Mouse (Mus musculus) c-Kit-positive CD71-positive TER-119-positive erythroid progenitor cells, embryonic 14.5 days (primary cell): ENCODE data around the gene Grm7.

Source experiments
- DNase-seq: peaks from one replicate; pipeline ENCODE4 v3.0.0-alpha.2; 2013; ENCODE audit warnings: low spot score

The Grm7 gene

DNA sequence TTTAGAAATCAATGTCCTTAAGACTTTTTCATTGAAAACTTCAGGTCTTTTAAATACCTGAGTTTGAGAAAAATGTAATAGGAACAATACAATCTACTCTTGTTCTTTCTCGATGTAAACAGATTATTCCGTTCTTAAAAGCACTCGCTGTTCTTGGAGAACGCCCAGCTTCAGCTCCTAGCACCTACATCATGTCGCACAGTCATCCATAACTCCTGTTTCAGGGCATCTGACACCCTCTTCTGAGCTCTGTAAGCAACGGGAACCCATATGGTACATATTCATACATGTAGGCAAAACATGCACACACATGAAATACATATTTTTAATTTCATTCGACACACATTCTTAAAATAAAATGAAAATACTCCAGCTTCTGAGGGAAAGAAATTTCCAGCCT is 916.0 kb downstream of the Grm7 start:
- no peak for DNase-seq

DNA sequence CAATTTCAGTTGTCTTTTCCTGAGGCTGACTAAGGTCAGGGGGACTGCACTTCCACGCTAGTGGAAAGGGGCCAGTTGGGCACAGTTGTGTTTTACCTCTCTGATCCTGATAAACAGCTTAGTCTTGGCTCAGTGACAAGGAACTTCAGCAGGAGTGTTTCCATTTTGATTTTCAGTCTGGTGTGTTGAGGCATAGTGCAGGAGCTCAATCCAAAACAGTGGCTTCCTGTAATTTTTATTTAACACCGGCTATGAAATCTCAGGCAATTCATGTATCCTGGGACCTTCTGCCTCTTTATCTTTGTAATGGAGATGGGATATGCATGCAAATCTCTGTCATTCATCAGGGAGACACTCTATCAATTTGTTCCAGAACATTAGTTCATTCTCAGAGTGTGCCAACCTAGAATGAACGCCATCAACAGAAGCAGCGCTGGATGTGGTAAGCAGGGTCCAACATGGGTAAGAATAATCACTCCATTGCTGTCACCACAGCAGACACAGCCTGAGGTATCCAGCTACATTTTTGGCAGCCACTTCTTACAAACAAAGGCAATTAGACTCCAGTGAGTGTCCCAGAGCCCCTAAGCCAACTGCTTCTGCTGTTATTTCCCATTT is 926.2 kb downstream of the Grm7 start:
- no peak for DNase-seq

DNA sequence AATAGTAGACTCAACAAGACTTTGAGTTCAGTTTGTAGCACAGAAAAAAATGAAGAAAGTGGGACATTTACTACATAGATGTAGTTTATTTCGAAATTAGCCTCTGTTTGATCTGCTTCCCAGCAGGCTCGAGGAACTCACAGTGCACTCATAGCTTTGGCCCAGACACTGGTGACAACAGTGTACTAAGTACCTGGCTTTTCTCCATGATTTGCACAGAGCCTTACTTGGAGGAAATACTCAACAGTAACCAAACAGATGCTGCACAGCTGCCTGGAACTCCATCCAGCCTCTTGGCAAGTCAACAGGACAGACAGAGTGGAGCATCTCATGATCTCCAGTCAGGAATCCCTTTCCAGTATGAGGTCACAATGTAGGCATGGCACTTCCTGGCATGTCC is 939.5 kb downstream of the Grm7 start:
- DNase-seq: no peak

DNA sequence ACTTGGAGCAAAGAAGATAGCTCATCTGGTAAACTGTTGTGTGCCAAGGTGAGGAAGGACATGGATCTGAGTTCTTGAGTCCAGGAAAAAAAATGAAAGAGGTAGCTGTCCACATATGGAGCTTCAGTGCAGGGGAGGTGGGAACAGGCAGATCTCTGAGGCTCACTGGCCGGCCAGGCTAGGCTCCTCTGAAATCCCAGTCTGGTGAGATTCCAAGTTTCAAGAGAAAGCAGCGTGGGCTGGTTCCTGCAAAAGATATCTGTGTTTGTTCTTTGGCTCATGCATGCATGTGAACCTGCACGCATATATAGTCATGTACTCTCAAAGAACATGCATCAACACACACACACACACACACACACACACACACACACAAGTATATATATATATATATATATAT is 942.2 kb downstream of the Grm7 start:
- DNase-seq: no peak

DNA sequence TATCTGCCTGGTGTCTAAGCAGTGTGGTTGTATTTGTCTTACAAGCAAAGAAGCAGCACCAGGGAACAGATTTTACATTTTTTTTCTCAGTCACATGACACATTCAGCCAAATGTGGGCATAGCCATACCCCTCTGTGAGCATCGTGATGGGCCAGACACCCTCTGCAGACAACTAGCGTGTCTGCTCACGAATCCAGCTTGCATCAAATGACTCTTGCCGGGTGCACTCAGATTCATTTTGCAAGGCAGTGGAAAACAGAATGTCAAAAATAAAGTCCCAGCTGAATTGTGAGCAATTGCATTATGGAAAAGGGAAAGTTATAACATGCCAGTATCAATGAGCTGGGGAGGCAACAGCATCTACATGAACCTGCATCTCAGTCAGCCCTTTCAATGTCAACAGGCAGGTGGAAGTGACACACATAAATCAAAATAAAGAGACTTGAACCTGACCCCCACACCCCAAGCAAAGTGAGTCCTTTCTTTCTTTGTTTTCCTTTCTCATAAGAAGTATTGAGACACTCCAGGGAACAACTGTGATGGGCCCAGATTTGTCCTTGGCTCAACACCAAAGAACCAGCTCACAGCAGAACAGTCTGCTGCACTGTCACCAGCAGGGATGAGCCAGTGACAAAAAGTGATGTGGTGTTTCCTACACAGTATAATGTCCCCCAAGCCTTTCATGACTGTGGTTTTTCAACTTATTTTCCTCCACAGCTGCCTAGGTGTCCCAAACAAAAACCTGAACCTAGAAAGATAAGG is 956.7 kb downstream of the Grm7 start:
- no peak for DNase-seq

DNA sequence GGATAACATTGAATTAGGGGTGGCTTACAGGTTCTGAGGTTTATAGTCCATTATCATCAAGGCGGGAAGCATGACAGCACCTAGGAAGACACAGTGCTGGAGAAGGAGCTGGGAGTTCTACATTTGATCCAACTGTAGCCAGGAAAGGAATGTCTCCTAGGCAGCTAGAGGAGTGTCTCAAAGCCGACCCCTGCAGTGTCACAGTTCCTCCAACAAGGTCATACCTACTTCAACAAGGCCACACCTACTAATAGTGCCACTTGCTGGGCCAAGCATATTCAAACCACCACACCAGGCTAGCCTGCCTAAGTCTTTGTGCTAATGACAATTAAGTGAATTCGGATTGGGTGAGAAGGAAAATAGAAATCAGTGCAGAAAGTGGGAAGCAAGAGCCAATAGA is 965.0 kb downstream of the Grm7 start:
- DNase-seq: no peak

DNA sequence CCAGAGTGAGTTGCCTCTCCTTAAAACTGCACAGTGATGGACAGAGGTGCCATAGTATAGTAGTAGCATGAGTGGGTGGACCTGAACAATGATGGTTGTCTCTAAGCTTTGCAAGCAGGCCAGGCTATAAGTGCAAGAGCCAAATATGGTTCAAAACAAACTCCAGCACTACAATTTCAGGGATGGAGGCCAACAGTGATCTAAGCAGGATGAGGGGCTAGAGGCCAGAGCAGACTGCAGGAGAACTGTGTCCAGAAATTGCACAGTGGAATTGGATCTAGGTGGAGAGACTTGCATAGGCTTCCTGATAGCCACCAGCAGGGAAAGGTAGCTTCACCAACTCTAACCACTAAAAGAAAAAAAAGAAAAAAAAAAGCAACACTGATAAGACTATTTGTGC is 968.5 kb downstream of the Grm7 start:
- no peak for DNase-seq
